Mouse (Mus musculus) spleen, adult 2 months (tissue): ENCODE data around the gene Crtac1.

Experiments
- CTCF ChIP-seq: fragments of 200-500 bp; IDR thresholded peaks from 2 replicates; pipeline ENCODE4 v1.5.1; 2011; ENCODE audit warnings: mild to moderate bottlenecking, inconsistent platforms; ENCODE audit not compliant: insufficient read depth, insufficient read length, insufficient replicate concordance; ENCODE audit errors: extremely low read depth
- POLR2A ChIP-seq: fragments of 200-500 bp; IDR thresholded peaks from 2 replicates; pipeline ENCODE4 v1.6.1; 2011; ENCODE audit warnings: low read depth, low read length, inconsistent platforms

- TF ChIP-seq CTCF = no peak
- TF ChIP-seq POLR2A = no peak
These were observed 127.1 kb downstream of the Crtac1 start for GRCm38 (mm10) chr19:42304506-42304905.
